Mouse (Mus musculus): Measurements from ENCODE around the gene Srl.

- TF ChIP-seq CTCF (IDR thresholded peaks at IDR 0.05; ENCODE audit: extremely low read depth, insufficient read depth, low read length) (no peak), POLR2A (IDR thresholded peaks at IDR 0.05; ENCODE audit: extremely low read depth, insufficient read depth, low read length) (no peak)
These were observed 93.4 kb downstream of the Srl start for GRCm38 (mm10) chr16:4448235-4448634.
